In the genomic region with DNA sequence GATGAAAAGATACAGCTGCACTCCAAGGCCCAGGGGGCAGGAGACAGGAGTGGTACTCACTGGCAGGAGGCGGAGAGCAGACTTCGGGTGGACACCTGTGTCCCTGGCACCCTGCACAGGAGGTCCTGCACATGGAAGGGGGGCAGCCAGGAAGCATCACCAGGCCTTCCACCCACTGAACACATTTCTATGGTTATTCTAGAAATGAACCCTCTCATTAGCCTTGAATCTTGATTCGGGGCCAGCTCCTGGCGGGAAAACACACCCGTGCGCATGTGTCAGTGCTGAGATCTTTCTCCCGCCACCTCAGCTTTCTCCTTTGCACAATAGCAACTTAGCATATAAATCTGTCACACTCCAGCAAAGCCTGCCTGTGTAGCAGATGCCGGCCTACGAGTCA, we compare ENCODE assay signal across 12 mouse cellular contexts. TPM values are rescaled to one million over a fixed set of nuclear protein-coding genes. Genes with fewer than 3 reads are reported as not detected.
DNase-seq lines count a peak whose midpoint lies in the region; ATAC-seq and TF ChIP-seq lines count a peak whose summit lies in the region.
"Had no signal": no experiment of that assay in that cellular context is flagged by ENCODE, and none has a peak within 500 bp of the region (broad histone marks: within the 10 kb centered on the region; RNA-seq: fewer than 3 reads in every experiment).

No protein-coding gene starts in this region.

- no peak overlapping the region for H3K9ac ChIP-seq in midbrain, embryonic 11.5 days (ENCODE audit: low read length)
- no peak overlapping the region for H3K9ac ChIP-seq in hindbrain, embryonic 16.5 days (ENCODE audit: low read depth, low read length)
- no peak overlapping the region for H3K9ac ChIP-seq in heart, embryonic 12.5 days
- H3K9ac ChIP-seq in intestine, postnatal 0 days (ENCODE audit: low read depth, low read length), result no peak overlapping the region
- H3K9ac ChIP-seq: liver, embryonic 14.5 days had no signal

- no peak for DNase-seq in midbrain, embryonic 10.5 days (ENCODE audit: low spot score)
- no peak for DNase-seq in midbrain, embryonic 11.5 days (ENCODE audit: low spot score, missing footprints)
- DNase-seq in left cerebral cortex, postnatal 10 days (ENCODE audit: extremely low spot score in 1 of 2, low spot score in 2 of 2), result peak; percentile 70 to 79
- DNase-seq in right cerebral cortex, postnatal 36 days (ENCODE audit: low spot score in 2 of 2), result peak; percentile 77 to 78
- DNase-seq in thymus, postnatal 14 days, result no peak
- DNase-seq: kidney, adult 18-20 months had no signal

- H3K4me1 ChIP-seq in midbrain, embryonic 10.5 days, result peaks cover 4% of the 10 kb centered on the region; the same call in 1 of the 2 replicates
- no peaks in the 10 kb centered on the region for H3K4me1 ChIP-seq in midbrain, embryonic 11.5 days (ENCODE audit: control insufficient read depth, insufficient read depth, low read length)
- H3K4me1 ChIP-seq in hindbrain, embryonic 16.5 days (ENCODE audit: control insufficient read depth, insufficient read depth, low read depth, low read length), result peaks cover 4% of the 10 kb centered on the region; the same call in 1 of the 2 replicates
- H3K4me1 ChIP-seq in heart, embryonic 12.5 days (replicated peaks), result 0 out of 2 replicates have a peak, but pooled peaks cover 4% of the 10 kb centered on the region
- no peaks in the 10 kb centered on the region for H3K4me1 ChIP-seq in intestine, postnatal 0 days (replicated peaks; ENCODE audit: control insufficient read depth, insufficient read depth, low read length)

- no peak for ATAC-seq in midbrain, embryonic 11.5 days (ENCODE audit: low FRiP score)
- ATAC-seq in hindbrain, embryonic 16.5 days, result peak; percentile 64
- ATAC-seq in heart, embryonic 12.5 days (ENCODE audit: insufficient number of reproducible peaks, low FRiP score), result no peak
- ATAC-seq in intestine, postnatal 0 days, result no peak

- peak overlapping the region; percentile 38; the same call in 1 of the 2 replicates for H3K27ac ChIP-seq in midbrain, embryonic 10.5 days (replicated peaks)
- H3K27ac ChIP-seq in midbrain, embryonic 11.5 days (ENCODE audit: low read depth, low read length), result no peak overlapping the region
- H3K27ac ChIP-seq in hindbrain, embryonic 16.5 days (ENCODE audit: low read depth, low read length), result no peak overlapping the region
- no peak overlapping the region for H3K27ac ChIP-seq in heart, embryonic 12.5 days (ENCODE audit: poor library complexity, severe bottlenecking)
- no peak overlapping the region for H3K27ac ChIP-seq in intestine, postnatal 0 days (ENCODE audit: low read depth, low read length)
- H3K27ac ChIP-seq: heart, embryonic 10.5 days; liver, embryonic 14.5 days had no signal

- no peak for TF ChIP-seq CTCF in intestine, postnatal 0 days (IDR thresholded peaks at IDR 0.05; ENCODE audit: low read depth)

- H3K4me3 ChIP-seq in midbrain, embryonic 10.5 days, result no peak overlapping the region
- no peak overlapping the region for H3K4me3 ChIP-seq in midbrain, embryonic 11.5 days (ENCODE audit: low read depth, low read length)
- H3K4me3 ChIP-seq in hindbrain, embryonic 16.5 days (ENCODE audit: low read length), result no peak overlapping the region
- H3K4me3 ChIP-seq in heart, embryonic 12.5 days, result no peak overlapping the region
- H3K4me3 ChIP-seq in intestine, postnatal 0 days (ENCODE audit: low read depth, low read length), result no peak overlapping the region
- H3K4me3 ChIP-seq: heart, embryonic 10.5 days had no signal

- no peak overlapping the region for H3K4me2 ChIP-seq in midbrain, embryonic 11.5 days
- H3K4me2 ChIP-seq in hindbrain, embryonic 16.5 days (ENCODE audit: low read length), result no peak overlapping the region
- H3K4me2 ChIP-seq in heart, embryonic 12.5 days, result no peak overlapping the region
- no peak overlapping the region for H3K4me2 ChIP-seq in intestine, postnatal 0 days (replicated peaks; ENCODE audit: low read depth)

- intact Hi-C loops in left cerebral cortex, postnatal 10 days (cut with DNase I), result loop anchor here (10.0 kb wide), 1 partner anchor 105 kb away; a partner anchor contains a TSS

- H3K9me3 ChIP-seq in midbrain, embryonic 10.5 days (replicated peaks), result no peaks in the 10 kb centered on the region
- H3K9me3 ChIP-seq in midbrain, embryonic 11.5 days (ENCODE audit: control insufficient read depth, low read length), result no peaks in the 10 kb centered on the region
- H3K9me3 ChIP-seq in hindbrain, embryonic 16.5 days (ENCODE audit: control insufficient read depth, low read length), result no peaks in the 10 kb centered on the region
- no peaks in the 10 kb centered on the region for H3K9me3 ChIP-seq in heart, embryonic 12.5 days (replicated peaks)
- no peaks in the 10 kb centered on the region for H3K9me3 ChIP-seq in intestine, postnatal 0 days (ENCODE audit: control insufficient read depth)
- H3K9me3 ChIP-seq: heart, embryonic 10.5 days had no signal

- H3K36me3 ChIP-seq in midbrain, embryonic 10.5 days, result no peaks in the 10 kb centered on the region
- H3K36me3 ChIP-seq in midbrain, embryonic 11.5 days (ENCODE audit: control insufficient read depth, insufficient read depth, low read length), result no peaks in the 10 kb centered on the region
- no peaks in the 10 kb centered on the region for H3K36me3 ChIP-seq in hindbrain, embryonic 16.5 days (ENCODE audit: control insufficient read depth, insufficient read depth, low read length)
- H3K36me3 ChIP-seq in heart, embryonic 12.5 days, result no peaks in the 10 kb centered on the region
- H3K36me3 ChIP-seq in intestine, postnatal 0 days (ENCODE audit: control insufficient read depth, insufficient read depth), result no peaks in the 10 kb centered on the region
- H3K36me3 ChIP-seq: heart, embryonic 10.5 days had no signal

- H3K27me3 ChIP-seq in midbrain, embryonic 10.5 days (ENCODE audit: low read depth, poor library complexity, severe bottlenecking), result no peaks in the 10 kb centered on the region
- no peaks in the 10 kb centered on the region for H3K27me3 ChIP-seq in midbrain, embryonic 11.5 days (ENCODE audit: control insufficient read depth, insufficient read depth, low read length)
- H3K27me3 ChIP-seq in hindbrain, embryonic 16.5 days (replicated peaks; ENCODE audit: control insufficient read depth, insufficient read depth, low read length), result no peaks in the 10 kb centered on the region
- H3K27me3 ChIP-seq in heart, embryonic 12.5 days (replicated peaks), result no peaks in the 10 kb centered on the region
- H3K27me3 ChIP-seq in intestine, postnatal 0 days (replicated peaks; ENCODE audit: control insufficient read depth, insufficient read depth, low read length), result no peaks in the 10 kb centered on the region

- 76% methylated on average over 9 of the region's 9 CpGs for WGBS in midbrain, embryonic 10.5 days
- WGBS in midbrain, embryonic 11.5 days, result 84% methylated on average over 9 of the region's 9 CpGs
- WGBS in hindbrain, embryonic 16.5 days, result 29% methylated on average over 9 of the region's 9 CpGs
- WGBS in heart, embryonic 12.5 days, result 78% methylated on average over 9 of the region's 9 CpGs
- 79% methylated on average over 9 of the region's 9 CpGs for WGBS in intestine, postnatal 0 days

RNA-seq across cellular contexts. Expression of a gene that starts 58.3 kb away (rescaled TPM):
- 0.42 and 1.3 TPM in 2 replicates for polyA plus RNA-seq in midbrain, embryonic 10.5 days (2016; fragmentation: Nextera tagmentation; extraction: Ambion mirVana)
- 0.57 and 1.0 TPM in 2 replicates for polyA plus RNA-seq in midbrain, embryonic 11.5 days (2014; fragmentation: Nextera tagmentation; extraction: Ambion mirVana)
- polyA plus RNA-seq in hindbrain, embryonic 16.5 days (2015; fragmentation: Nextera tagmentation; extraction: Ambion mirVana), result 8.2 and 9.1 TPM in 2 replicates
- total RNA-seq in left cerebral cortex, postnatal 10 days (2021), result under 1 TPM; 0.77 to 0.95 TPM
- polyA plus RNA-seq in heart, embryonic 12.5 days (2016; fragmentation: Nextera tagmentation; extraction: Ambion mirVana), result 0.31 and 0.40 TPM in 2 replicates
- polyA plus RNA-seq in intestine, postnatal 0 days (2015; fragmentation: Nextera tagmentation; extraction: Ambion mirVana), result 0.12 and 0.18 TPM in 2 replicates
- total RNA-seq: MEL had no signal

Comparison
In these comparisons a context has a peak if more than half of its experiments do, and no peak if none do; other contexts are left out.
1. DNase-seq: peak in left cerebral cortex, postnatal 10 days (2 of 2) and right cerebral cortex, postnatal 36 days (2 of 2); none in midbrain, embryonic 10.5 days (single experiment), midbrain, embryonic 11.5 days (single experiment) and thymus, postnatal 14 days (single experiment).